Mouse (Mus musculus) E14TG2a.4 (cell line): ENCODE measurements at regions not wholly inside any gene's neighbourhood (a gene's known extent, or its start where the extent isn't known, plus 50 kb on each side); places are given as distances from the start of the nearest gene placed in this dataset.

ENCODE experiments used
- CTCF ChIP-seq: conservative IDR thresholded peaks from 2 replicates; pipeline ENCODE4 v1.5.1; 2014; ENCODE audit warnings: low read length
- NANOG ChIP-seq: IDR thresholded peaks from 2 replicates; pipeline ENCODE4 v1.6.1; 2014; ENCODE audit warnings: borderline replicate concordance, low read length, mixed read lengths
- POU5F1 ChIP-seq: IDR thresholded peaks from 2 replicates; pipeline ENCODE4 v1.6.1; 2014; ENCODE audit warnings: low read length, borderline replicate concordance

GRCm38 (mm10) chr6:4167757-4168156, 81.0 kb upstream of the Bet1 start:
- TF ChIP-seq CTCF: no peak
- TF ChIP-seq NANOG: no peak
- no peak for TF ChIP-seq POU5F1
